Mouse (Mus musculus) lung, embryonic 16.5 days (tissue): ENCODE measurements around the gene Nsg2. TPM values are rescaled to one million over a fixed set of nuclear protein-coding genes. Genes with fewer than 3 reads are reported as not detected.

Experiments used
- ATAC-seq: fragments of 200-750 bp; cut with Nextera tagmentation; 2 replicates; pipeline ENCODE4 v1.8.0; 2017; ENCODE audit warnings: low read depth, mild to moderate bottlenecking, moderate library complexity
- H3K27ac ChIP-seq: fragments of 300-500 bp; sonication (generic); 2 replicates; pipeline ENCODE4 v1.5.1; 2014; ENCODE audit warnings: mild to moderate bottlenecking, control low read depth, low read length
- H3K27me3 ChIP-seq: fragments of 300-500 bp; sonication (generic); 2 replicates; pipeline ENCODE4 v1.6.1; 2014; ENCODE audit warnings: low read depth, low read length, mixed read lengths; ENCODE audit not compliant: control insufficient read depth, insufficient read depth
- H3K36me3 ChIP-seq: fragments of 300-500 bp; sonication (generic); 2 replicates; pipeline ENCODE4 v1.6.1; 2014; ENCODE audit warnings: low read length; ENCODE audit not compliant: control insufficient read depth, insufficient read depth
- H3K4me1 ChIP-seq: fragments of 300-500 bp; sonication (generic); replicated peaks from 2 replicates; pipeline ENCODE4 v1.6.1; 2014; ENCODE audit warnings: low read length, mixed read lengths; ENCODE audit not compliant: control insufficient read depth, insufficient read depth
- H3K4me2 ChIP-seq: fragments of 300-500 bp; sonication (generic); 2 replicates; pipeline ENCODE4 v1.6.1; 2014; ENCODE audit warnings: low read depth, low read length, control low read depth
- H3K4me3 ChIP-seq: fragments of 300-500 bp; sonication (generic); 2 replicates; pipeline ENCODE4 v1.5.1; 2014; ENCODE audit warnings: mild to moderate bottlenecking, low read length, control low read depth
- H3K9ac ChIP-seq: fragments of 300-500 bp; sonication (generic); 2 replicates; pipeline ENCODE4 v1.6.1; 2014; ENCODE audit warnings: low read length, control low read depth
- H3K9me3 ChIP-seq: fragments of 300-500 bp; sonication (generic); 2 replicates; pipeline ENCODE4 v1.6.1; 2016; ENCODE audit warnings: low read length; ENCODE audit not compliant: control insufficient read depth
- WGBS: fragments of 180-500 bp; shearing (Covaris S2); extraction: QIAGEN DNeasy Blood & Tissue Kit; methylation state at CpG from one replicate; pipeline ENCODE4 v1.1.7; 2014; 5-methylcytosine and 5-hydroxymethylcytosine counted together
- polyA plus RNA-seq: library from polyadenylated mRNA; unstranded; fragments of >200 nt; fragmentation: Nextera tagmentation; extraction: Ambion mirVana; gene quantifications from 2 replicates; pipeline ENCODE4 v1.2.1, GENCODE M21; 2015

Gene Nsg2
- polyA plus RNA-seq, 1 experiment from 2014 or later = 1.6 TPM

DNA sequence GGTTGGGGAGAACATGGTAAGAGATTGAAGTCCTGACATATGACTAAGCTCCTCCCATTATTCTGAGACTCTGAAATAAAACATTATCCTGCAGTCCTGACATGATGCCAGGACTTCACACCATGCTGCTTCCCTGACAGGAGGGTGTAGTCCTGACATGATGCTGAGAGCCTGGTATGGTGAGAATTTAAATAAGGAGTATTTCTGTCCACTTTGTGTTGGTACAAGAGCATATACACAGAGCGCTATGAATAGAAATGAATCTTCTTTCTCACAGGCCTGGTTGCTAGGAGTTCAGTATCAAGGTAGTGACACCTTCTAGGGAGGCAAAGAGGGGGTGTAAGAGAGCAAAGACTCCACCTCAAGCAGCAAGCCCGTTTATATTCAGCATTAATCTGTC, 60.8 kb downstream of the Nsg2 start:
- Histone ChIP-seq H3K4me1 (no peaks in the 10 kb centered on the region), H3K9ac (no peak overlapping the region), H3K4me2 (no peak overlapping the region), H3K36me3 (no peaks in the 10 kb centered on the region), H3K9me3 (no peaks in the 10 kb centered on the region), H3K4me3 (no peak overlapping the region), H3K27me3 (no peaks in the 10 kb centered on the region), H3K27ac (no peak overlapping the region)
- WGBS = 52% methylated on average over 2 of the region's 2 CpGs
- no peak for ATAC-seq

DNA sequence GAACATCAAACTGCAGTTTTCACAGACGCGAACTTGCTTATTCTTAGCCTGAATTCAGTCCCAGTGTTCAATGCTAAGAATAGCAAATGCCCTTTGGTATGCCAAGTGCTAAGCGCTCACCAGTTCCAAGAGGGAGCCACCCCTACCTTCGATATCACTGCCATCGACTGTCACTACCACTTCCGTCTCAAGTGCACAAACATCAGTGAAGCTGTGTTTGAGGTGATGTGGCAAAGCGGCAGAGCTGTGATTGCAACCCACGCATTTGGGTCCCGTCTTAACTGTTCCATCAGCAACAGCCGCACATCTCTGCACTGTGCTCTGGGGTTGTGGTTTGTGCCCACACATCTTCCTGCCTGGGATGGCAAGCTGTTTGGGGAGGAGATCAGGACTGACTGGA, 61.6 kb downstream of the Nsg2 start:
- Histone ChIP-seq H3K4me3 (no peak overlapping the region), H3K27ac (no peak overlapping the region), H3K9me3 (no peaks in the 10 kb centered on the region), H3K4me2 (no peak overlapping the region), H3K36me3 (no peaks in the 10 kb centered on the region), H3K27me3 (no peaks in the 10 kb centered on the region), H3K9ac (no peak overlapping the region), H3K4me1 (no peaks in the 10 kb centered on the region)
- ATAC-seq = peak; percentile 41; the same call in 1 of the 2 replicates
- 71% methylated on average over 10 of the region's 10 CpGs for WGBS

DNA sequence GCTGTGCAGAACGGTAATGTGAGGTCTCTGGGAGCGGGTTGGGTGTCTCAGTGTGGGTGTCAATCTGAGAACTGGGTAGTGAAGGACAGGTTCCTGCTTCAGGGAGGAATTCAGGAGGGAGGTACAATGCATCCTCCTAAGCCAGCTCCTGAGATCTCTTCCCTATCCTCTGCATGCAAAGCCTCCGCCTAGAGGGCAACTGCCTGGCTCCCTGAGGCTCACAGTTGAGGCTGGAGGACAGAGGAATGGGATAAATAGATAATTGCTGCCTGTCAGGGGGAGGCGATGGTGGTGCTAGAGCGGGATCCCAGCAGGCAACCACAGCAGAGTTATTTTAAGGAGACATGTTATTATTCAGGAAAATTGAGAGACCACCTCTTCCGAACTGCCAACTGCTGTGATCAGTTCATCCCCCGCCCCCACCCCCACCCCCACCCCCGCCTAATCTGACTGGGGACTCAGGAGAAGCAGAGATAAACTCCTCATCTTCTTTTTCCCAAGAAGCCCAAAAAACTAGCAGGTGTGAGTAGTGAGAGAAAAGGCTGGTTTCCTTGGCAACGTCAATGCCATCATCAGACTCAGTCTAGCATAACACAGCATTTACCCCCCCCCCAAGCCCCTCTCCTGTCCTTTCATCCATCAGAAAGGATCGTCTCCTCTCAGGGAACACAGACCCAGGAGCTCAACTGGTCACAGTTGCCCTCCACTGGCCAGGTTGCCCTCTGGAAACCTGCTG, 63.7 kb downstream of the Nsg2 start:
- H3K27ac ChIP-seq = no peak overlapping the region

DNA sequence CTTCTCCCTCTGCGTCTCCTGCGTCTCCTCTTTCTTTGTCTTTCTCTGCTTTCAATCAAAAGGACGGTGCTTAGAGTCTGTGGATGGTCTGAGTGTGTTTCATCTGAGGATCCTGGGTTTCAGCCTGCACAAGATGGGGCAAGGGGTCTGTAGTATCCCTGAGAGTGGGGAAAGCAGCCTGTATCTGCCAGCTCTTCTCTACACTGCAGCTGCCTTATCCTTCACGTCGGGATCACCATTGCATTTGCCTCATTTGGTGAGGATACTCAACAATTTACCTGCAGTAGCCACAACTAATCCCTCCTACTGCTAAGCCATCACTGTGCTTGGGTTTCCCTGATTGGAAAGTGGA, 64.2 kb downstream of the Nsg2 start:
- no peaks in the 10 kb centered on the region for H3K9me3 ChIP-seq
- no peak overlapping the region for H3K27ac ChIP-seq
- no peaks in the 10 kb centered on the region for H3K36me3 ChIP-seq
- no peak for ATAC-seq
- H3K4me1 ChIP-seq = no peaks in the 10 kb centered on the region
- 34% methylated on average over 5 of the region's 5 CpGs for WGBS
- no peak overlapping the region for H3K4me2 ChIP-seq
- H3K9ac ChIP-seq = no peak overlapping the region
- no peak overlapping the region for H3K4me3 ChIP-seq
- no peaks in the 10 kb centered on the region for H3K27me3 ChIP-seq

More for the DNA sequence above, 63.7 kb downstream of the Nsg2 start:
- H3K4me3 ChIP-seq = no peak overlapping the region
- ATAC-seq = no peak
- 22% methylated on average over 10 of the region's 10 CpGs for WGBS
- no peaks in the 10 kb centered on the region for H3K36me3 ChIP-seq
- no peaks in the 10 kb centered on the region for H3K4me1 ChIP-seq
- no peak overlapping the region for H3K9ac ChIP-seq
- H3K27me3 ChIP-seq = no peaks in the 10 kb centered on the region
- no peaks in the 10 kb centered on the region for H3K9me3 ChIP-seq
- H3K4me2 ChIP-seq = no peak overlapping the region

DNA sequence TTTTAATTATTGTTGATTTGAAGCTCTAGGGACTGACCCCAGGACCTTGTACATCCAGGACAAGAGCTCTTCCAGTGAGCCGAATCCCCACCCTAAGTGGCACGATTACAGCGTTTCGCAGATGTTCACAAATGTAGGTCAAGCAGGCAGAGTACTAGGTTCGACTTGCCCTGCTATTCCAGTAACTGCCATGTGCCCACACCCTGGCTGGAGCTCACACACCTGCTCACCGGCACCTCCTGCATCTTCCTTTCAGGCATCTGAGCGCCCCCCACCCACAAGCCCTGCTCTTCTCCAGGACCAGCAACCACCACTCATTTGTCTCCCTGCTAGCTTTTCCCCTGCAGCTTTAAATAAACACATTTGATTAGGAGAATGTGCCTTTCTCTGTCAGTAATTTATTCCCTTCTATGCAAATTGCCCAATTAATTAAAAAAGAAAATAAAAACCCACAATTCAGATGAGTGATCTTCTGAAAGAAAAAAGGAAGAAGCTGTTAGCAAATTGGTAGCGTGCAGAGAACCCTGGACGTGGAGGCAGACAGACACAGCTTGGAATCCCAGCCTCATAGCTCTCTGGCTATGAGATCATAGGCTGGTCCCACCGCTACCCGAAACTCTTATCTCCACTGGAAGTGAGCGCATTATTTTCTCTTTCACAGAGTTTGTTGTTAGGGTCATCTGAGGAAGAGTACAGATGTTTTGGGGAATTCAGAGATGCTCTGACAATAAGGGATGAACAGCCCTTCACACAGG, 68.7 kb downstream of the Nsg2 start:
- Histone ChIP-seq H3K4me1 (no peaks in the 10 kb centered on the region), H3K9me3 (no peaks in the 10 kb centered on the region), H3K27ac (no peak overlapping the region), H3K27me3 (no peaks in the 10 kb centered on the region), H3K9ac (no peak overlapping the region), H3K36me3 (no peaks in the 10 kb centered on the region), H3K4me3 (no peak overlapping the region), H3K4me2 (no peak overlapping the region)
- 53% methylated on average over 12 of the region's 12 CpGs for WGBS
- no peak for ATAC-seq

DNA sequence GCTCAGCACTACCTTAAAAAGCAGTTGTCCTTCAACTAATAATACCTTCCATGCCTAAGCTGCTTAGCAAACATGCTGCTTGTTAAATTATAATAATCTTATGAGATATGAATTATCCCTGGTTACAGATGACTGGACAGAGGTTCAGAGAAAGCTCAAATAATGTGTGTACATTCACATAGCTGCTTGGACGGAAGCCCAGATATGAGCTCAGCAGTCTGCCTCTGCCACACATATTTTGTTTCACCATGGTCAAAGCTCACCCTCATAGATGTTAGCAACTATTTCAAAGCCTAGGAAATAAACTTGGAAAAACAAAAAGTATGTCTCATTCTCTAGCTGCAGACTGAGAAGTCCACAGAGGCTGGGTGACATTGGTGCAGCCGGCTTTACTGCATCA, 74.9 kb downstream of the Nsg2 start:
- H3K4me1 ChIP-seq = peaks cover 3% of the 10 kb centered on the region; the same call in 1 of the 2 replicates
- H3K4me2 ChIP-seq = no peak overlapping the region
- no peak overlapping the region for H3K4me3 ChIP-seq
- 35% methylated on average over 2 of the region's 2 CpGs for WGBS
- no peaks in the 10 kb centered on the region for H3K27me3 ChIP-seq
- H3K9me3 ChIP-seq = no peaks in the 10 kb centered on the region
- ATAC-seq = peak; percentile 86
- no peak overlapping the region for H3K9ac ChIP-seq
- no peaks in the 10 kb centered on the region for H3K36me3 ChIP-seq
- H3K27ac ChIP-seq = no peak overlapping the region

DNA sequence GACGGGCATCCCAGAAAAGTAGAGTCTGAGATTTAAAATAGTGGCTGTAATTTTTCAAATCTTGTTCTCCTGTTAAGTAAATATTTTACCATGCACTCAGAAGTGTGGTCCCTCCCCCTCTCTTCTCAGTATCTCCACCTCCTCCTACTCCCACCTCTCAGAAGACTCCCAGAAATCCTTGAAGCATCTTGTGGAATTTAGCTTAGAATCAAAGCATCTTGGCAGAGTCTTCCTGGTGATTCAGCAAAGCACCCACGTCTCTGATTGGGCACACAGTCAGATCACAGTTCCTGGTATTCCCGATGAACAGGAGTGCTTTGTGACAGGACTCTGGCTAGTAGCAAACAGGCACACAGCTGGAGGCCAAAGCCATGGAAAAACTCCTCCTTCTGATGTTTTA, 83.2 kb downstream of the Nsg2 start:
- Histone ChIP-seq H3K9me3 (no peaks in the 10 kb centered on the region), H3K27ac (no peak overlapping the region), H3K9ac (no peak overlapping the region), H3K36me3 (no peaks in the 10 kb centered on the region), H3K27me3 (no peaks in the 10 kb centered on the region), H3K4me2 (no peak overlapping the region), H3K4me3 (no peak overlapping the region), H3K4me1 (0 out of 2 replicates have a peak, but pooled peaks cover 2% of the 10 kb centered on the region)
- 0 out of 2 replicates have a peak, but pooled peaks have one; percentile 26 for ATAC-seq
- WGBS = 41% methylated on average over 3 of the region's 3 CpGs

DNA sequence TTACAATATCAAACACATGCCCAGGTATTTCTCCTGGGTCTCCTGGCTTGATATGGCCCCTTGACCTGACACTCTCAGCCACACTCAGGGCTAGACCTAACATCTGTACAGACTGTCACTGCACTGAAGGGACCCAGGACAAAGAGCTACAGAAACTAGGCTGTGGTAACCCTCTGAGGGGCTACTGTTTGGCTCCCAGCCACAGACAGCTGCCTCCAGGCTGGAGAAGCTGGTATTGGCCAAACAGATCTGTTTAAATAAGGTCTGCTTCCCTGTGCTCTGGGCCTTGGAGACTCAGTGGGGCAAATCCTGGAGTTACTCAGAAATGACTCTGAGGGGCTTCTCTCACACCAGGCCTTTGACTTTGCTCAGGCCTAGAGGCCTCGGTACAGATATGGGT, 86.3 kb downstream of the Nsg2 start:
- Histone ChIP-seq H3K27ac (no peak overlapping the region), H3K4me3 (no peak overlapping the region), H3K4me2 (no peak overlapping the region), H3K4me1 (no peaks in the 10 kb centered on the region), H3K9ac (no peak overlapping the region), H3K9me3 (no peaks in the 10 kb centered on the region), H3K27me3 (no peaks in the 10 kb centered on the region), H3K36me3 (no peaks in the 10 kb centered on the region)
- 71% methylated on average over 1 of the region's 1 CpGs for WGBS
- no peak for ATAC-seq

DNA sequence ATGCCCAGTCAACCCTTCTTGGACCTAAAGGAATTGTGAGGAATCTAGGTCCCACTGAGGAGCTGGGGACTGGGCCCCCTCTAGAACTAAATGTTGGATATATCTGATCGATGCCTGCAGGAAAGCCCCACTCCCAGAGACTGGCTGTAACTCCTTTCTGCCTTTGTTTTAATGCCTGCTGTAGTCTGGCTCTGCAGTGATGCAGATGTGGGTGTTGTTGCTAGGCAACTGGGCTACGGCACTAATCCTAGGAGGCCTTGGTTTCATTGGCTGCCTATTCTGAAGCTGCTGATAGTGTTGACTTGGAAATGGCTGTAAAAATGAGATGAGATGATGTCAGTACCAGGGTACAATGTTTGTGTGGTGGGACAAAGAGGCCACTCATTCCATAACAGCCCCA, 87.1 kb downstream of the Nsg2 start:
- Histone ChIP-seq H3K36me3 (no peaks in the 10 kb centered on the region), H3K27me3 (no peaks in the 10 kb centered on the region), H3K9ac (no peak overlapping the region), H3K4me2 (no peak overlapping the region), H3K9me3 (no peaks in the 10 kb centered on the region), H3K4me1 (no peaks in the 10 kb centered on the region), H3K27ac (no peak overlapping the region), H3K4me3 (no peak overlapping the region)
- WGBS = 32% methylated on average over 2 of the region's 2 CpGs
- ATAC-seq = no peak
